Mouse (Mus musculus) brain, embryonic 18.5 days (tissue): Measurements from ENCODE around the gene Slc35e2.

Source experiments
- DNase-seq: peaks from one replicate; pipeline ENCODE4 v3.0.0-alpha.2; 2012; ENCODE audit warnings: low read depth, low spot score

Slc35e2 gene

DNA sequence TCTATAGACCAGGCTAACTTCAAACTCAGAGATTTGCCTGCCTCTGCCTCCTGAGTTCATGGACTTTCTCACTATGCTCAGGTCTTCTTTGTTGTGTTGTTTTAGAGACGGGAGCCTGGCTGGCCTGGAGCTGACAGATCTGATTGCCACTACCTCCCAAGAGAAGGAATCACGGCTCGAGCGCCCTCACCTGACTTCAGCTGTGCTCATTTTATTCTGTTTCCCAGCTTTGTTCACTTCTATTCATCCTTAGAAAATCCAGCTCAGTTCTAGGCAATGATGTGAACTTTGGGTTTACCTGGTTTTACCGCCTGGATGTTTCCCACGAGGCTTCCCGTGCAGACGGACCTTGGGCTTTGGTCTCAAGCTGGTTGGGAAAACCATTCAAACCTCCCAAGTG lies 25.7 kb upstream of the Slc35e2 start:
- DNase-seq, result no peak

- DNase-seq, result no peak
These were observed 24.1 kb upstream of the Slc35e2 start for GRCm38 (mm10) chr4:155577132-155577531.

DNA sequence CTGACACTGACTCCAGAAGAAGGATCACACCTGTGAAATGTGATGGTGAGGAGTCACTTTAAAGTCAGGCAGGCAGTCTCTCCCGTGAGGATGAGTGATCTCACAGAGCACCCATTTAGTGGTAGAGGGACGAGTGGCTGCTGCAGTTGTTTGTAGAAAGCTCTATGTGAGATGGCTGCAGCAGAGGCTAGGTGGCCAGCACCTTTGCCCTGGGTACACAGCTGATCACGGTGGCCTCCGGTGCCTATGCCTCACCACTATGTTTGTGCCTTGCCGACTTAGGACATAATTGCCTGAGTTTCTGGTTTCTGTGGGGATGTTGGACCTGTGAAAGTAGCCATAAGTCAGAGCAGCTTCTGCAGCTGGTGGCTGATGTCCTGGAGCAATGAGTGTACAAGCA lies 23.5 kb upstream of the Slc35e2 start:
- no peak for DNase-seq

DNA sequence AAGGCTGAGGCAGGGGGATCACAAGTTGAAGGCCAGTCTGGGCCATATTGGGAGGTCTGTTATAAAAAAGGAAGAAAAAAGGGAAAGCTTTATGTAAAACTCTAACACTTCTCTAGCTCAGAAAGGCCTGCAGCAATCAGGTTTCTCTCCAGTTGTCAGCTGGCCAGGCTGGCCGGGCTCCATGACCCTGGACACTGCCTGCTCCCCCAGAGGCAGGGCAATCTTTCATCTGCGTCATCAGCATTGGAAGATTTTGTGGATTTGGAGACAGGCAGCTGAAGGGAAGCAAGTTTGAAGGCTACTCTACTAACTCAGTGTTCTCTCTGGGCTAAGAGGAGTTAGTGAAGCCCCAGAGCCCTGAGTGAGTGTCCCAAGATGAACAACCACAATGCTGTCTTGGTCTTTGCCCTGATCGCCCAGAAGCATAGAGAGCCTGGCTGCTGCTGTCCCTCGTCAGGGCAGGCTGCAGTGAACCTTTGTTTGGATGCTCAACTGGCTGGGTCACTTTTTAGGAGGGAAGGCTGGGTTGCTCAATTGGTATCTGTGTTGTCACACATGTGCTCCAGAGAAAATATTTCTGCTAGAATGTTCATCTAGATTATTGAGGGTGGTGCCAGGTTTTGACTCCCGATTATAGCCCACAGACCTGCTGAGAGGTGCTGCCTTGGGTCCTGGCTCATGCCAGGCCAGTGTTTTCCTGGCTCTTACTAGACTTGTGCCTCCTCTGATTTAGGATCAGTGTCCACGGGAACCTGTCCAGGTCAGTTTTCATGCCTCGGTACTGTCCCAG lies 22.7 kb upstream of the Slc35e2 start:
- DNase-seq, result no peak

GRCm38 (mm10) chr4:155580420-155580819 lies 20.8 kb upstream of the Slc35e2 start:
- DNase-seq, result no peak

DNA sequence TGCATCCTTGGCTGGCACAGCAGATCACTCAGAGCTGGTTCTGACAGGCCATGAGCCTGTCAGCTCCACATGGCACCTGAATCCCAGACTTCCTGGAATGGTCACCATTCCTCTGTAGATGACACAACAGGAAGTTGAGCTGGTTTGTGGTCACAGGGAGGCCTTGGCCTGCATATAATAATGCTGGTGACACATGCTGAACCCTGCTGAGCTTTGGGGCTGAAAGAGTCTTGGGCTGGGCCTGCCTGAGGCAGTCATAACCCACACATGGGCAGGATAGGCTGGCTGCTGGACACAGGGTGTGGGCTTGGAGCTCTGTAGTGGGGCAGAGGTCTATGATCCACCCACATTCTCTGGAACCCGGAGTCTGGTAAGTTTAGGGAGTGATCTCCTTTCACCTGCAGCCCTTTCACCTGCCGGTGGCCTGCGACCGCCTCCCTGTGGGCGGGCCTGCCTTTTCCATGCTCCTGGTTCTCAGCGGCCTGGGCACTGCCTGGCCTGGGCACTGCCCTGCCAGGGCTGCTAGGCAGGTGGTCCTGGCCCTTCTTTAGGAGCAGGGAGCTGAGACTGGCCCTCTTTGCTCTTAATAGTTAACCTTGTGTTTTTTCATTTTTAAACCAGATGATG lies 18.8 kb upstream of the Slc35e2 start:
- DNase-seq, result no peak

- DNase-seq, result no peak
These were observed 11.9 kb upstream of the Slc35e2 start for GRCm38 (mm10) chr4:155589356-155589755.

- DNase-seq, result no peak
These were observed 10.1 kb upstream of the Slc35e2 start for GRCm38 (mm10) chr4:155591012-155591719.

DNA sequence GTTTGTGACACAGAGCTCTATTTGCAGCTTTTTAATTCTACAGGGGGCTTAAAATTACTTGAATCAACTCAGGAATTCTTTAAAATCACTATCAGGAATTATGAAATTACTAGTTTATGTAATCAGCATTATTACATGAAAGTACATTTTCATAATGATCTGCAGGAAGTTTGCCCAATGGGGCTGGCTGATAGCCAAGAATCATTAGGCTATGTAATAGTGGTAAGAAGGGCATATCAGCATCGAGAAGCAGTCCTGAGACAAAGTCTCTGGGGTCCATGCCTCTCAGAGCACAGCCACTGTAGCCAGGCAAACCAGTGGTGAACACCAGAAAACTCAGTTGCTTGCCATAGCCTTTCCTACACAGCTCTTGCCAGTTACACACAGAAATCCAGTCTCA lies 7.4 kb upstream of the Slc35e2 start:
- DNase-seq, result no peak

GRCm38 (mm10) chr4:155595777-155596176 lies 5.4 kb upstream of the Slc35e2 start:
- no peak for DNase-seq

DNA sequence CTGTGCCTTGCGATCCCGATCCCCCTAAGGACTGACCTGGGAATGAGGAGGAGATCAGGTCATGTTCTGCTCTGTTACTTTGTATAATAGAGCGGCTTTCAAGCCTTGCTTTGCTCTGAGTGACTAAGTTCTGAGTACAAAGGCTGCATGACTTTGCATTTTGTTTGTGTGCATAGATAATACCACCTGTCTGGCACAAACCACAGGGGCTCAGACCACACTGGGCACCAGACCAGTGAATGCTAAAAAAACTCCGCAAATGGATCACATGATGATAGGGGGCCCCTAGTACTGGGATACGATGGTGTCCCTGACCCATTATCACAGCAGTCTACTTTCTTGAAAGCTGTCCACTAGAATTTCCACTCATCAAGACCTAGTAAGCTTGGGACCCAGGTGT lies 4.6 kb upstream of the Slc35e2 start:
- DNase-seq, result no peak

DNA sequence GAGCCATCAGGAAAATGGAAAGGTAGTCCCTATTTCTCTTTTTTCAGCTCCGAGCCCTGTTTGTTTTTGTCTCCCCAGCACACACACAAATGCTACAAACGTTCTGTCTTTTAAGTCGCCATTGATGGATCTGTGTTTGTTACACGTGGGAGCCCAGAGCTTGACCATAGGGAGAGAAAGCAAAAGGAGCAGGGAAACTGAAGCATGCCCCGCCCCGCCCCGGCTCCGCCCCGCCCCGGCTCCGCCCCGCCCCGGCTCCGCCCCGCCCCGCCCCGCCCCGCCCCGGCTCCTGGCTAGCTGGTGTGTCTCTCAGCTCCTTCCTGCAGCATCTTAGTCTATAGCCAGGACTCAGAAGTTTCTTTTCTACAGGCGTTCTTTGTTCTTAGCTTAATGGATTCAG lies 2.7 kb upstream of the Slc35e2 start:
- no peak for DNase-seq

GRCm38 (mm10) chr4:155599901-155600825 lies 1.1 kb upstream of the Slc35e2 start:
- DNase-seq, result no peak

DNA sequence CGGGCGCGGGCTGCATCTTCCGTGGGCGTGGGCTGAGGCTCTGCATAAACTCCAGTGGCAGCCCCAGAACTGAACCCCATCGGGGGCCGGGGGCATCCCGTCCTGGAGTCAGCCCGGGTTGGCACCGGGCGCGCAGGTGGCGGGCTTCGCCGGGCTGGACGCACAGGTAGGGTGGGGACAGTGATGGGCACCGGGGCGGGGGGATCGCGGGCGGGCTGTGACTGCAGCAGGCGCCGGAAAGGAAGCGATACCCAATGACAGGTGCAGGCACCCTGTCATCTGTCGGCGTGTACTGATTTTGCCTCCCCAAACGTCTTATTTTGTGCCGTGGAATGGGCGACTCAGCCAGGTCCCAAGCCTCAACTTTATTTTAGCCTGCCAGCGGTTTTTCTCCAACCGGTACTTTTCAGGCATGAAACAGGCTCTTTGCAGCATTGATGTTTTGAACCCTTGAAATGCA lies 811 bp downstream of the Slc35e2 start:
- DNase-seq, result no peak

DNA sequence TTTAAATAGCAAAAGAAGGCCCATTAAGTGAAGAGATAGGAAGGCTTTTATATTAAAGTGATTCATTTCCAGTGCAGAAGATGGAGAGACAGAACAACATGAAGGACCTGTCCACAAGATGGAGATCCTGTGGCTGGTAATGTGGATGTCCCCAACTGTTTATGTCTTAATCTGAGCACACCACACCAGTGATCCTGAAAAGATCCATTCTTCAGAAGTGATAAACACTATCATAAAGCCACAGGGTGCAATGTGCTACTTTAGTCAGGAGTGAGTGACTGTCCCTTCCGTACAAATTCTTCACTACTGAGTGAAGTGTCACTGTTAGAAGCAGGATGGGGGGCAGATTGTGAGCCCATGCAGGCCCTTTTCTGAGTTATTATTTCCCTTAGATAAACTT lies 1.5 kb downstream of the Slc35e2 start:
- DNase-seq, result no peak

DNA sequence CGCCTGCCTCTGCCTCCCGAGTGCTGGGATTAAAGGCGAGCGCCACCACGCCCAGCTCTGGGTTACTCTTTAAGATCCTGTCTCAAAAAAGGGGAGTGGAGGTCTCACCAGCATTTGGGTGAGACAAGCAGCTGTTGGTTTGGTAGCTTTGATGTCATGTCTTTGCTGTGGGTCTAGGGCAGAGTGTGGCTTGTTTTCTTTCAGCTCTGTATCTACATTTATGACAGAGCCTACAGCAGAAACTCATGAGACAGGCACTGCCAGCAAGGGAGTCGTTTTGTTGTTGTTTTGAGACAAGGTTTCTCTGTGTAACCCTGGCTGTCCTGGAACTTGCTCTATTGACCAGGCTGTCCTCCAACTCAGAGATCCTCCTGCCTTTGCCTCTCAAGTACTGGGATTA lies 2.6 kb downstream of the Slc35e2 start:
- DNase-seq, result no peak

DNA sequence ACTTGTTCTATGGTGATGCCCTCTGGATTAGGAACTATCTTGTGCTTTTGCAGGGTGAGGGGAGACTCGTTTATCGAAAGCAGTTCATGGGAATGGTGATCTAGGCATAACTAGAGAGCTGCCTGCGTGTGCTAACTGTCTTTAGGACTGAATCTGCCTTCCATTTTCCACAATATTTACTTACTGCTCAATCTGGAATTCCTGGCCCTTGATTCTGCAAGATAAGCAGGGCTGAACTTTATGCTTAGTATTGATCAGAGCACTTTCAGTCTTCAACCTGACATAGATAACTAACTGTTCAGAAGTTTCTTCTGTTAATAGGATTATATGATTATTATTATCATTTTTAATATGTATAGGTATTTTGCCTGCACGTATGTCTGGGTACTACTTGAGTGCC lies 3.9 kb downstream of the Slc35e2 start:
- no peak for DNase-seq

DNA sequence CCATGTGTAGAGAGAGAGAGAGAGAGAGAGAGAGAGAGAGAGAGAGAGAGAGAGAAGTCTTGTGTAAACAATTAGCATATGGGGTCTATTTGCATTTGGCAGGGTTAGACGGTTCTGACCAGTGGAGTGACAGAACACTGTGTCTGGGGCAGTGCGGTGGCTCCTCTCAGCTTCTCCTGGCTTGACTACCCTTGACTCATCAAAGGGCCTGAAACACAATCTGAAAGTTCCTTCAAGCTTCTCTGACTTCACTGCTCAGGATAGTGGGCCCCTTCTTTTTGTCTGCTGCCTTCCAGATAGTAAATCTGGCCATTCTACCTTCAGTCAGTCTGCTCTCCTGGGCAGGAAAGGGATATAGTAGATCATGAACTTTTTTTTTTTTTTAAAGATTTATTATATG lies 5.6 kb downstream of the Slc35e2 start:
- no peak for DNase-seq

DNA sequence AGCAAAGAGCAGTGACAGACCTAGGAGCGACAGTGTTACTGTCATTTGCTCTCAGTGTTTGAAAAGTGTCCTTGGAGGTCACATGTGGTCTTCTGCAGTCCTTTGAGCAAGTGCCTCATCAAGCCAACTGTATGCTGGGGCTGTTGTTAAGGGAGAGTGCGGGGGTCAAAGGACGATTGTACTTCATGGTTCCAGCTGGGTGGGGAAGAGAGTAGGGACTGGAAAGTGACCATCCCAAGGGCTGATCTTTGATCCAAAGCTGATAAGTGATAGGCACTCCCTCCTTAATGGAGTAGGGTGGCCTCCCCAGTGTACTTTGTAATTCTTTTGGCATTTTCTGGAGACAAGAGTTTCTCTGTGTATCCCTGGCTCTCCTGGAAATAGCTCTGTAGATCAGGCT lies 10.6 kb downstream of the Slc35e2 start:
- no peak for DNase-seq

- DNase-seq, result no peak
These were observed 12.0 kb downstream of the Slc35e2 start for GRCm38 (mm10) chr4:155613264-155613663.

GRCm38 (mm10) chr4:155618321-155618720 lies 17.1 kb downstream of the Slc35e2 start:
- no peak for DNase-seq
